Mouse (Mus musculus) adrenal gland, postnatal 14 days (tissue): ENCODE measurements at regions not wholly inside any gene's neighbourhood (a gene's known extent, or its start where the extent isn't known, plus 50 kb on each side); places are given as distances from the start of the nearest gene placed in this dataset.

Source experiments
- DNase-seq: peaks from one replicate; pipeline ENCODE4 v3.0.0; 2021; ENCODE audit warnings: mixed read lengths

GRCm38 (mm10) chr6:51012086-51012830 lies 358.0 kb upstream of the Npvf start:
- DNase-seq = peak; percentile 27

GRCm38 (mm10) chr6:51015735-51016134 lies 361.5 kb upstream of the Npvf start:
- DNase-seq = peak; percentile 30

GRCm38 (mm10) chr6:51016441-51017070 lies 362.3 kb upstream of the Npvf start:
- DNase-seq = no peak

GRCm38 (mm10) chr6:51017260-51017999 lies 363.2 kb upstream of the Npvf start:
- DNase-seq = no peak

- DNase-seq = no peak
Observed at GRCm38 (mm10) chr6:51021206-51021605, 367.0 kb upstream of the Npvf start.

- no peak for DNase-seq
Observed at GRCm38 (mm10) chr6:51023361-51023760, 369.1 kb upstream of the Npvf start.

DNA sequence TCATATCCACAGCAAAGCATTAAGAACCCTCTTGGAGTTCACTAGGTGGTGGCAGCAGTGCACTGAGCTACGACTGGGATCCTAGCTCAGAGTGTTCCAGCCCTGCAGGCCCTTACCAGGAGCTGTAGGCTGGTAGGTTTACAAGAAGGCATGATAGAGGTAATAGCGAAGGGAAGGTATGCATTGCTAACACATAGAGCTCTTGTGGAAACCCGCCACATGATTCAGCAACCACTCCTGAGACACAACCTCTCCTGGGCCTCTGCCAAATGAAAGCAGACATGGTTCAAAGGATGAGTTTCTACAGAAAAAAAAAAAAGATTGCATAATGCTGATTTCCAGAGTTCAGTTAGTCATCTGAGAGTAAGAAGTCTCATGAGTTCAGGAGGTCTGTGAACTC lies 370.5 kb upstream of the Npvf start:
- peak; percentile 54 for DNase-seq

GRCm38 (mm10) chr6:51025411-51025810 lies 371.2 kb upstream of the Npvf start:
- DNase-seq = no peak

DNA sequence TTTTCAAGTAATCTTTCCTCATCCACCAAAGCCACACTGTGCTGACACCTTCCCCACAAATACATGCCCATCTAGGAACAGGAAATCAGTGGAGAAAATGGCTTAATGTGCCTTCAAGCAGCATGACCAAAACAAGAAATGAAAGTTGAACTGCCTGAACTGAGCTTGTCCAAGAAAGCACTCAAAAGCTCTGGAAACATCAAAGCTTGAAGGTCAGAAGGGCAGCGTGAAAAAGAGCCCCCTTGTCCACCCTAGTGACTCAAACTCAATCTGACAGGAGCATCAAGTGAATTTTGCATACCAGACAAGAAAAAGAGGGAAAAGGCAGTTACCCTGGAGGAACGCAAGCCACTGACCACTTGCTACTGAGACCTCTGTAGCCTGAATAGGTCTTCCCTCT lies 373.1 kb upstream of the Npvf start:
- no peak for DNase-seq

GRCm38 (mm10) chr6:51029516-51029915 lies 375.3 kb upstream of the Npvf start:
- no peak for DNase-seq

GRCm38 (mm10) chr6:51029953-51030352 lies 375.7 kb upstream of the Npvf start:
- DNase-seq = no peak

- DNase-seq = no peak
Observed at GRCm38 (mm10) chr6:51033835-51034234, 379.6 kb upstream of the Npvf start.

- no peak for DNase-seq
Observed at GRCm38 (mm10) chr6:51036074-51036473, 381.8 kb upstream of the Npvf start.

- DNase-seq = no peak
Observed at GRCm38 (mm10) chr6:51036553-51036952, 382.3 kb upstream of the Npvf start.

GRCm38 (mm10) chr6:51036956-51037355 lies 382.7 kb upstream of the Npvf start:
- no peak for DNase-seq

DNA sequence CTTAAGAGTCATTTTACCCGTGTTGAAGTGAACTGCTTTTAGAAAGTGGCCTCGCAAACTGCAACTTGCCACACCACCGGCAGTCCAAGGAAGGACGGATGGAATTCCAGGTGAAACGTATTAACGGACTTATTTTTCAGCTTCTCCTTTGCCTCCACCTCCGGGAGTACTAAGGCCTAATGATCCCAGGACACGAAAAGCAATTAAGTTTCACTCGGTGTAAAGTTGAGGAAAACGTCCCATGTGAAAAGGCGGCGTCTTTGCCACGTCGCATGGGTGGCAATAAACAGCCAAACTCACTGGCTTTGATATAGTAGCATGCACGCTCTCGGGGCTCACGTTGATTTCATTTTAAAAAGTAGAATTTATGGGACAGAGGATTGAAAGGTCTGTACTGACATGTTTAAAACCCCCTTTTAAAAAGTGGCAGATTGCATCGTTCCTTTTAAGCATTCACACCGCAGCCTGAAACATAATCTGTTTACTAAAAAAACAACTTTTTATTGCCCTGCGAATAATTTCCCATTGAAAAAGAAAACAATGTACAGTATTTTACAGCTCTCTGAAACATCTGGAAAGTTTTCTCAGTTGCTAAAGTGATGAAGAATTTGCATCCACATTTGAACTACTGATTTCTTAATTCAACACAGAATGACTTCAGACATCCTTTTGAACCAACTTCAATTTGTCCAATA lies 385.4 kb upstream of the Npvf start:
- no peak for DNase-seq

DNA sequence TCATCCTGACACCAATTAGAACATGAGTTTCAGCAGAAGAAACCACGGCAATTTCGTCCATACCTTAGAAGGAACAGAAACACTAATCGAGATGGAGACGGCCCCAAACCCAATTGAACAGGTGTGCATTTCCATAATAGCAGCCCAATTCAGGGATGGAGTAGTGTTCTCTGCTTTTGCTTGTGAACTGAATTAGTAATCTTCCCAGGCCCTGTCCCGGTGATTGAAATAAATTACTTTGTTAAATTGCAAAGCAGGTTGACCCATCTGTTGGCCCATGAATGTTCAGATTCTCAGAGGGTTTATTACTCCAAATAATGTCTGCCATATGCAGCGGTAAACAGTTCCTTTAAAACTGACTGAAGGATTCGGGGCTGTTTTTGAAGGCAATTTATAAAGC lies 388.5 kb upstream of the Nfe2l3 start:
- no peak for DNase-seq

- DNase-seq = no peak
Observed at GRCm38 (mm10) chr6:51044873-51045272, 387.6 kb upstream of the Nfe2l3 start.

DNA sequence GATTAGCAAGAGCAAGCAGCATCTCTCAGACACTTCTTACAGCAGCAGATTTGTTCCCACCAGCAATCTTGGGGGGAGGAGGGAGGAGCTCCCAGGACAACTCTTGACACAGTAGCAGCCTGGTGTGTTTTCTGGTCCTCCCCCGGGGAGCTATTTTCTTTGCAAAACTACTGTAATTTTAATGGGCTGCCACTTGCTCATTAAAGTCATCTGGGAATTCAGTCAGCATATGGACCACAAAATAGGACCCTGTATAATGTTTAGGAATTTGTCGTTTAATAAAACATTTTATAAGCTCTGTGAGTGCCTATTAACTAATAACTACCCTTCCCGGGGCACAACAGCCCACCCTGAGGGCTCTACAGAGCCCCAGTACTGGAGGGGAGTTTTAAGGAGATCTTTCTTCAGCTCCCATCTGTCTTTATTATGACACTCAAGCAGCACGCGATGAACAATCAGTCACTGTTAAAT lies 380.0 kb upstream of the Nfe2l3 start:
- no peak for DNase-seq

- no peak for DNase-seq
Observed at GRCm38 (mm10) chr6:51057229-51057628, 375.2 kb upstream of the Nfe2l3 start.

DNA sequence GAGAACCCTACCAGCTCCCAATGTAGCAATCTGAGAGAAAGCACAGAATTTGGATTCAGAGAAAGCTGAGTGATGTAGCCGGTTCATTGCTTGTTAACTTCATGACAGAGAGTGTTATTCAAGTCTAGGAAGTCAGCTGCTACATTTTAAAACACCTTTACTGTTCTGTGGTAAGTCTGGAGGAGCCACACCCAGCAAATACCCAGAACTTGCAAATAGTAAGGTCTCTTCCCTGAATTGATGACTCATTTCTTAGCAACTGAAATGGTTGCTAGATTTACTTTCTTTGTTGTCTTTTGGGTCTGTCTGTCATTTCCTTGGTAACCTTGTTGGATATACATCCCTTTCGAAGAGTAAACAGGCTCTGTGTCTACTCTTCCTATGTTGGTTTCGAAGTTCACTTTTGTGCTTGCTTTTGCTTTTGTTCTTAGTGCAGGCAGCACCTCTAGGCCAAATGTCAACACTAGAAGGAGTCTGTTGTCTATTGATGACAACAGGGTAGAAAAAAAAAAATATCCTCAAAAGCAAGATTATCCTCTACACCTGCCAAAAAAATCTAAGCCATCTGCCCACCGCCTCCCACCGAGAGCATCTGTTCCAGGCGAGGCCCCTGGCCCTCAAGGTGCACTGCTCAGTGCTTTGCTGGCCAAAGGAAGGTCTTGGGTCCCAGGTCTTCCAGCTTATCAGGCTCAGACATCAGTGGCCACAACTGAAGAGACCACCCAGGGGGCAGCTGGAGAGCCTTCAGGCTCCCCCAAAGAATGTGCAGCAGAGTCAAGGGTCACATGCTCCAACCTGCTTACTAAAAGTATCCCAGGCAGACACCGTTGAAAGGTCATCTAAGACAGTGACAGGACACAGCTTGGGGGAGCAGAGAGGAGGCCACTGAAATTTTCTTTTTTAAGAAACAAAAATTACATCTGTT lies 372.3 kb upstream of the Nfe2l3 start:
- DNase-seq = no peak
